Mouse (Mus musculus): ENCODE results near the gene Lrmda.

GRCm38 (mm10) chr14:22826825-22827224 lies 807.3 kb downstream of the Lrmda start:
- no peak for TF ChIP-seq EP300 (IDR thresholded peaks at IDR 0.05; ENCODE audit: low read depth in 1 of 2, low read length in 2 of 2)
- TF ChIP-seq ZNF384 (IDR thresholded peaks at IDR 0.05; ENCODE audit: low read depth, low read length), result no peak
- TF ChIP-seq MAZ (IDR thresholded peaks at IDR 0.05; ENCODE audit: low read depth, low read length), result no peak
- TF ChIP-seq CHD1 (IDR thresholded peaks at IDR 0.05; ENCODE audit: low read depth, low read length), result no peak
- TF ChIP-seq CTCF (IDR thresholded peaks at IDR 0.05 in 2 of 3, conservative IDR thresholded peaks at IDR 0.05 in 1 of 3; ENCODE audit: control insufficient read depth in 1 of 3, insufficient read depth in 1 of 3, low read depth in 2 of 3, low read length in 3 of 3, poor library complexity in 1 of 3, severe bottlenecking in 1 of 3), result no peak
